Mouse (Mus musculus) 3134 (cell line): Measurements from ENCODE around the gene Sstr4.

ENCODE experiments used
- DNase-seq: peaks from one replicate; pipeline ENCODE4 v3.0.0-alpha.2; 2011; ENCODE audit warnings: low spot score; ENCODE audit not compliant: insufficient read length; ENCODE audit errors: extremely low read depth

Sstr4 gene

GRCm38 (mm10) chr2:148427553-148427952, 32.4 kb downstream of the Sstr4 start:
- no peak for DNase-seq

GRCm38 (mm10) chr2:148428523-148428922, 33.4 kb downstream of the Sstr4 start:
- DNase-seq = no peak

GRCm38 (mm10) chr2:148429001-148429505, 33.9 kb downstream of the Sstr4 start:
- DNase-seq = no peak

GRCm38 (mm10) chr2:148430941-148431340, 35.8 kb downstream of the Sstr4 start:
- DNase-seq = no peak

GRCm38 (mm10) chr2:148432346-148432745, 37.2 kb downstream of the Sstr4 start:
- no peak for DNase-seq

GRCm38 (mm10) chr2:148436285-148436684, 41.1 kb downstream of the Sstr4 start:
- no peak for DNase-seq

GRCm38 (mm10) chr2:148439691-148440276, 44.6 kb downstream of the Sstr4 start:
- no peak for DNase-seq

GRCm38 (mm10) chr2:148441421-148441820, 46.3 kb downstream of the Sstr4 start:
- no peak for DNase-seq

- DNase-seq = no peak
Measured at GRCm38 (mm10) chr2:148442172-148442571, 47.0 kb downstream of the Sstr4 start.

- DNase-seq = no peak
Measured at GRCm38 (mm10) chr2:148442710-148443109, 47.6 kb downstream of the Sstr4 start.

GRCm38 (mm10) chr2:148443249-148443958, 48.3 kb downstream of the Sstr4 start, which contains the start of gene Cd93:
Gene Cd93 (minus strand): TSS chr2:148443563.
- no peak for DNase-seq

GRCm38 (mm10) chr2:148444472-148444871, 49.3 kb downstream of the Sstr4 start:
- DNase-seq = no peak

GRCm38 (mm10) chr2:148445616-148446015, 50.5 kb downstream of the Sstr4 start:
- no peak for DNase-seq
